Mouse (Mus musculus): Measurements from ENCODE around the gene Trmt10c. TPM values are rescaled to one million over a fixed set of nuclear protein-coding genes. Genes with fewer than 3 reads are reported as not detected.
A peak's percentile ranks its signal among the peaks of the same experiment; 100 is the strongest.
"Not testable (repeated sequence)": the region's sequence is repeated elsewhere in the genome, so short reads cannot be mapped to it uniquely, and the experiment has no call there.

The Trmt10c gene
- polyA plus RNA-seq, 1 experiment from 2014 or later, result 33.6 TPM

- Histone ChIP-seq H3K9ac (ENCODE audit: low read length) (no peak overlapping the region), H3K36me3 (ENCODE audit: control insufficient read depth, insufficient read depth, low read length) (no peaks in the 10 kb centered on the region), H3K4me1 (replicated peaks; ENCODE audit: control insufficient read depth, insufficient read depth, low read length) (no peaks in the 10 kb centered on the region; the same call in 1 of the 2 replicates), H3K9me3 (ENCODE audit: control insufficient read depth, low read length) (no peaks in the 10 kb centered on the region), H3K4me2 (ENCODE audit: low read depth, low read length, severe bottlenecking) (no peak overlapping the region), H3K27ac (ENCODE audit: low read depth, low read length) (no peak overlapping the region), H3K4me3 (ENCODE audit: low read depth, low read length) (no peak overlapping the region), H3K27me3 (ENCODE audit: control insufficient read depth, insufficient read depth, low read length) (no peaks in the 10 kb centered on the region)
- 84% methylated on average over 7 of the region's 7 CpGs for WGBS
- ATAC-seq (replicated peaks; ENCODE audit: low FRiP score), result no peak
- no peak for DNase-seq (ENCODE audit: low spot score)
Measured at GRCm38 (mm10) chr16:56061995-56062594, 24.5 kb upstream of the Trmt10c start.

- Histone ChIP-seq H3K4me2 (ENCODE audit: low read depth, low read length, severe bottlenecking) (no peak overlapping the region), H3K4me3 (ENCODE audit: low read depth, low read length) (no peak overlapping the region), H3K27ac (ENCODE audit: low read depth, low read length) (0 out of 2 replicates have a peak overlapping the region, but pooled peaks have one; percentile 1), H3K36me3 (ENCODE audit: control insufficient read depth, insufficient read depth, low read length) (no peaks in the 10 kb centered on the region), H3K27me3 (ENCODE audit: control insufficient read depth, insufficient read depth, low read length) (no peaks in the 10 kb centered on the region), H3K4me1 (replicated peaks; ENCODE audit: control insufficient read depth, insufficient read depth, low read length) (no peaks in the 10 kb centered on the region; the same call in 1 of the 2 replicates), H3K9ac (ENCODE audit: low read length) (no peak overlapping the region), H3K9me3 (ENCODE audit: control insufficient read depth, low read length) (no peaks in the 10 kb centered on the region)
- DNase-seq (ENCODE audit: low spot score), result no peak
- ATAC-seq (replicated peaks; ENCODE audit: low FRiP score), result peak; percentile 10; the same call in 1 of the 2 replicates
- 75% methylated on average over 10 of the region's 10 CpGs for WGBS
Measured at GRCm38 (mm10) chr16:56058151-56058550, 20.5 kb upstream of the Trmt10c start.

GRCm38 (mm10) chr16:56056944-56057590, 19.4 kb upstream of the Trmt10c start:
- Histone ChIP-seq H3K27ac (ENCODE audit: low read depth, low read length) (peak overlapping the region; percentile 69), H3K9ac (ENCODE audit: low read length) (no peak overlapping the region), H3K4me2 (ENCODE audit: low read depth, low read length, severe bottlenecking) (0 out of 2 replicates have a peak overlapping the region, but pooled peaks have one; percentile 5), H3K27me3 (ENCODE audit: control insufficient read depth, insufficient read depth, low read length) (no peaks in the 10 kb centered on the region), H3K4me3 (ENCODE audit: low read depth, low read length) (no peak overlapping the region), H3K9me3 (ENCODE audit: control insufficient read depth, low read length) (no peaks in the 10 kb centered on the region), H3K4me1 (replicated peaks; ENCODE audit: control insufficient read depth, insufficient read depth, low read length) (no peaks in the 10 kb centered on the region; the same call in 1 of the 2 replicates), H3K36me3 (ENCODE audit: control insufficient read depth, insufficient read depth, low read length) (no peaks in the 10 kb centered on the region)
- DNase-seq (ENCODE audit: low spot score) (peak; percentile 72), ATAC-seq (replicated peaks; ENCODE audit: low FRiP score) (peak; percentile 96)
- 21% methylated on average over 7 of the region's 7 CpGs for WGBS

GRCm38 (mm10) chr16:56055911-56056310, 18.3 kb upstream of the Trmt10c start:
- Histone ChIP-seq H3K9ac (ENCODE audit: low read length) (no peak overlapping the region), H3K4me2 (ENCODE audit: low read depth, low read length, severe bottlenecking) (no peak overlapping the region), H3K9me3 (ENCODE audit: control insufficient read depth, low read length) (no peaks in the 10 kb centered on the region), H3K27me3 (ENCODE audit: control insufficient read depth, insufficient read depth, low read length) (no peaks in the 10 kb centered on the region), H3K4me1 (replicated peaks; ENCODE audit: control insufficient read depth, insufficient read depth, low read length) (no peaks in the 10 kb centered on the region; the same call in 1 of the 2 replicates), H3K4me3 (ENCODE audit: low read depth, low read length) (no peak overlapping the region), H3K36me3 (ENCODE audit: control insufficient read depth, insufficient read depth, low read length) (no peaks in the 10 kb centered on the region), H3K27ac (ENCODE audit: low read depth, low read length) (no peak overlapping the region)
- 88% methylated on average over 3 of the region's 3 CpGs for WGBS
- ATAC-seq (replicated peaks; ENCODE audit: low FRiP score), result no peak
- no peak for DNase-seq (ENCODE audit: low spot score)

GRCm38 (mm10) chr16:56048038-56048437, 10.4 kb upstream of the Trmt10c start, which contains the start of gene Senp7:
TSS of gene Senp7 (plus strand) at chr16:56048338.
- H3K4me2 ChIP-seq (ENCODE audit: low read depth, low read length, severe bottlenecking); H3K4me1 ChIP-seq (replicated peaks; ENCODE audit: control insufficient read depth, insufficient read depth, low read length); DNase-seq (ENCODE audit: low spot score); H3K9ac ChIP-seq (ENCODE audit: low read length); H3K27me3 ChIP-seq (ENCODE audit: control insufficient read depth, insufficient read depth, low read length); ATAC-seq (replicated peaks; ENCODE audit: low FRiP score); H3K4me3 ChIP-seq (ENCODE audit: low read depth, low read length); H3K36me3 ChIP-seq (ENCODE audit: control insufficient read depth, insufficient read depth, low read length); H3K27ac ChIP-seq (ENCODE audit: low read depth, low read length); H3K9me3 ChIP-seq (ENCODE audit: control insufficient read depth, low read length): not testable (repeated sequence)
- WGBS, result no CpG with 5 or more reads among the region's 4 CpGs

GRCm38 (mm10) chr16:56038090-56038489, 471 bp upstream of the Trmt10c start:
- no peak for DNase-seq (ENCODE audit: low spot score)
- Histone ChIP-seq H3K4me1 (replicated peaks; ENCODE audit: control insufficient read depth, insufficient read depth, low read length) (0 out of 2 replicates have a peak, but pooled peaks cover 5% of the 10 kb centered on the region), H3K27ac (ENCODE audit: low read depth, low read length) (peak overlapping the region; percentile 65), H3K4me2 (ENCODE audit: low read depth, low read length, severe bottlenecking) (peak overlapping the region; percentile 57), H3K27me3 (ENCODE audit: control insufficient read depth, insufficient read depth, low read length) (no peaks in the 10 kb centered on the region), H3K9ac (ENCODE audit: low read length) (peak overlapping the region; percentile 74), H3K4me3 (ENCODE audit: low read depth, low read length) (peak overlapping the region; percentile 84), H3K9me3 (ENCODE audit: control insufficient read depth, low read length) (no peaks in the 10 kb centered on the region), H3K36me3 (ENCODE audit: control insufficient read depth, insufficient read depth, low read length) (no peaks in the 10 kb centered on the region)
- ATAC-seq (replicated peaks; ENCODE audit: low FRiP score), result peak; percentile 57
- WGBS, result 33% methylated on average over 8 of the region's 8 CpGs

GRCm38 (mm10) chr16:56036501-56036900, 1.1 kb downstream of the Trmt10c start:
- peak overlapping the region; percentile 84 for H3K4me3 ChIP-seq (ENCODE audit: low read depth, low read length)
- DNase-seq (ENCODE audit: low spot score) (no peak), ATAC-seq (replicated peaks; ENCODE audit: low FRiP score) (no peak)
- H3K27me3 ChIP-seq (ENCODE audit: control insufficient read depth, insufficient read depth, low read length), result no peaks in the 10 kb centered on the region
- H3K9ac ChIP-seq (ENCODE audit: low read length), result peak overlapping the region; percentile 74
- WGBS, result 68% methylated on average over 6 of the region's 6 CpGs
- no peak overlapping the region for H3K27ac ChIP-seq (ENCODE audit: low read depth, low read length)
- H3K4me2 ChIP-seq (ENCODE audit: low read depth, low read length, severe bottlenecking), result peak overlapping the region; percentile 74
- no peaks in the 10 kb centered on the region; the same call in 1 of the 2 replicates for H3K36me3 ChIP-seq (ENCODE audit: control insufficient read depth, insufficient read depth, low read length)
- H3K9me3 ChIP-seq (ENCODE audit: control insufficient read depth, low read length), result no peaks in the 10 kb centered on the region
- 0 out of 2 replicates have a peak, but pooled peaks cover 5% of the 10 kb centered on the region for H3K4me1 ChIP-seq (replicated peaks; ENCODE audit: control insufficient read depth, insufficient read depth, low read length)

GRCm38 (mm10) chr16:56034566-56034965, 3.1 kb downstream of the Trmt10c start:
- no peaks in the 10 kb centered on the region for H3K27me3 ChIP-seq (ENCODE audit: control insufficient read depth, insufficient read depth, low read length)
- H3K9me3 ChIP-seq (ENCODE audit: control insufficient read depth, low read length), result no peaks in the 10 kb centered on the region
- H3K4me2 ChIP-seq (ENCODE audit: low read depth, low read length, severe bottlenecking), result no peak overlapping the region
- H3K9ac ChIP-seq (ENCODE audit: low read length), result no peak overlapping the region
- no peak for ATAC-seq (replicated peaks; ENCODE audit: low FRiP score)
- H3K36me3 ChIP-seq (ENCODE audit: control insufficient read depth, insufficient read depth, low read length), result no peaks in the 10 kb centered on the region; the same call in 1 of the 2 replicates
- no peak for DNase-seq (ENCODE audit: low spot score)
- no peak overlapping the region for H3K4me3 ChIP-seq (ENCODE audit: low read depth, low read length)
- 96% methylated on average over 6 of the region's 6 CpGs for WGBS
- peaks cover 10% of the 10 kb centered on the region; the same call in 1 of the 2 replicates for H3K4me1 ChIP-seq (replicated peaks; ENCODE audit: control insufficient read depth, insufficient read depth, low read length)
- H3K27ac ChIP-seq (ENCODE audit: low read depth, low read length), result no peak overlapping the region
